Mouse (Mus musculus): ENCODE measurements around the gene Aifm2. TPM values are rescaled to one million over a fixed set of nuclear protein-coding genes. Genes with fewer than 3 reads are reported as not detected.

The Aifm2 gene
- polyA plus RNA-seq, 1 experiment from 2014 or later: 6.0 TPM

- H3K4me1 ChIP-seq (ENCODE audit: control insufficient read depth, low read depth, low read length): no peaks in the 10 kb centered on the region
- H3K4me2 ChIP-seq (ENCODE audit: low read depth, low read length): no peak overlapping the region
- no peak overlapping the region for H3K4me3 ChIP-seq (ENCODE audit: low read depth, low read length)
- WGBS (ENCODE audit: insufficient replicate concordance): 39% methylated on average over 6 of the region's 6 CpGs
- no peak overlapping the region for H3K9ac ChIP-seq (ENCODE audit: low read depth, low read length)
- ATAC-seq (ENCODE audit: low read depth): no peak
- H3K9me3 ChIP-seq (replicated peaks; ENCODE audit: control insufficient read depth, low read length): no peaks in the 10 kb centered on the region
- no peak overlapping the region for H3K27ac ChIP-seq (ENCODE audit: low read length)
- H3K36me3 ChIP-seq (ENCODE audit: control insufficient read depth, insufficient read depth): no peaks in the 10 kb centered on the region
- no peaks in the 10 kb centered on the region for H3K27me3 ChIP-seq (ENCODE audit: control insufficient read depth, insufficient read depth, low read depth, low read length)
Observed at GRCm38 (mm10) chr10:61766806-61767205, 51.7 kb downstream of the Aifm2 start.

GRCm38 (mm10) chr10:61781461-61782128, 66.5 kb downstream of the Aifm2 start:
- Histone ChIP-seq H3K9ac (ENCODE audit: low read depth, low read length) (no peak overlapping the region), H3K27me3 (ENCODE audit: control insufficient read depth, insufficient read depth, low read depth, low read length) (peaks cover 34% of the 10 kb centered on the region), H3K4me2 (ENCODE audit: low read depth, low read length) (no peak overlapping the region), H3K9me3 (replicated peaks; ENCODE audit: control insufficient read depth, low read length) (no peaks in the 10 kb centered on the region), H3K4me1 (ENCODE audit: control insufficient read depth, low read depth, low read length) (peaks cover 3% of the 10 kb centered on the region), H3K36me3 (ENCODE audit: control insufficient read depth, insufficient read depth) (no peaks in the 10 kb centered on the region), H3K4me3 (ENCODE audit: low read depth, low read length) (no peak overlapping the region), H3K27ac (ENCODE audit: low read length) (no peak overlapping the region)
- WGBS (ENCODE audit: insufficient replicate concordance): 35% methylated on average over 8 of the region's 9 CpGs
- ATAC-seq (ENCODE audit: low read depth): no peak

- H3K27me3 ChIP-seq (ENCODE audit: control insufficient read depth, insufficient read depth, low read depth, low read length): peaks cover 34% of the 10 kb centered on the region
Observed at GRCm38 (mm10) chr10:61782799-61783611, 67.9 kb downstream of the Aifm2 start.

GRCm38 (mm10) chr10:61783621-61784251, 68.7 kb downstream of the Aifm2 start, which contains the start of gene H2afy2:
Gene H2afy2 (minus strand): TSS chr10:61784147.
- under 1% methylated on average over 50 of the region's 50 CpGs for WGBS (ENCODE audit: insufficient replicate concordance)
- H3K36me3 ChIP-seq (ENCODE audit: control insufficient read depth, insufficient read depth): no peaks in the 10 kb centered on the region
- peaks cover 34% of the 10 kb centered on the region for H3K27me3 ChIP-seq (ENCODE audit: control insufficient read depth, insufficient read depth, low read depth, low read length)
- peak within 1 kb of the TSS; percentile 51; the same call in 1 of the 2 replicates for H3K9ac ChIP-seq (ENCODE audit: low read depth, low read length)
- peak within 1 kb of the TSS; percentile 61 for H3K4me2 ChIP-seq (ENCODE audit: low read depth, low read length)
- no peak within 1 kb of the TSS for H3K27ac ChIP-seq (ENCODE audit: low read length)
- ATAC-seq (ENCODE audit: low read depth): 0 out of 2 replicates have a peak, but pooled peaks have one; percentile 22
- peaks cover 3% of the 10 kb centered on the region for H3K4me1 ChIP-seq (ENCODE audit: control insufficient read depth, low read depth, low read length)
- H3K9me3 ChIP-seq (replicated peaks; ENCODE audit: control insufficient read depth, low read length): no peaks in the 10 kb centered on the region
- peak within 1 kb of the TSS; percentile 64 for H3K4me3 ChIP-seq (ENCODE audit: low read depth, low read length)

More at GRCm38 (mm10) chr10:61782799-61783611, 67.9 kb downstream of the Aifm2 start:
- no peaks in the 10 kb centered on the region for H3K9me3 ChIP-seq (replicated peaks; ENCODE audit: control insufficient read depth, low read length)
- peak overlapping the region; percentile 51; the same call in 1 of the 2 replicates for H3K9ac ChIP-seq (ENCODE audit: low read depth, low read length)
- ATAC-seq (ENCODE audit: low read depth): peak; percentile 52
- no peak overlapping the region for H3K27ac ChIP-seq (ENCODE audit: low read length)
- peak overlapping the region; percentile 64 for H3K4me3 ChIP-seq (ENCODE audit: low read depth, low read length)
- peaks cover 3% of the 10 kb centered on the region for H3K4me1 ChIP-seq (ENCODE audit: control insufficient read depth, low read depth, low read length)
- peak overlapping the region; percentile 61 for H3K4me2 ChIP-seq (ENCODE audit: low read depth, low read length)
- no peaks in the 10 kb centered on the region for H3K36me3 ChIP-seq (ENCODE audit: control insufficient read depth, insufficient read depth)
- 2% methylated on average over 70 of the region's 74 CpGs for WGBS (ENCODE audit: insufficient replicate concordance)

GRCm38 (mm10) chr10:61784414-61784813, 69.4 kb downstream of the Aifm2 start:
- H3K4me1 ChIP-seq (ENCODE audit: control insufficient read depth, low read depth, low read length): peaks cover 3% of the 10 kb centered on the region
- H3K4me3 ChIP-seq (ENCODE audit: low read depth, low read length): no peak overlapping the region
- ATAC-seq (ENCODE audit: low read depth): no peak; the same call in 1 of the 2 replicates
- H3K36me3 ChIP-seq (ENCODE audit: control insufficient read depth, insufficient read depth): no peaks in the 10 kb centered on the region
- no peak overlapping the region for H3K27ac ChIP-seq (ENCODE audit: low read length)
- H3K9ac ChIP-seq (ENCODE audit: low read depth, low read length): no peak overlapping the region
- 31% methylated on average over 10 of the region's 10 CpGs for WGBS (ENCODE audit: insufficient replicate concordance)
- peaks cover 34% of the 10 kb centered on the region for H3K27me3 ChIP-seq (ENCODE audit: control insufficient read depth, insufficient read depth, low read depth, low read length)
- H3K9me3 ChIP-seq (replicated peaks; ENCODE audit: control insufficient read depth, low read length): no peaks in the 10 kb centered on the region
- peak overlapping the region; percentile 61; the same call in 1 of the 2 replicates for H3K4me2 ChIP-seq (ENCODE audit: low read depth, low read length)

GRCm38 (mm10) chr10:61787541-61788313, 72.7 kb downstream of the Aifm2 start:
- Histone ChIP-seq H3K27ac (ENCODE audit: low read length) (no peak overlapping the region), H3K4me2 (ENCODE audit: low read depth, low read length) (no peak overlapping the region), H3K9me3 (replicated peaks; ENCODE audit: control insufficient read depth, low read length) (no peaks in the 10 kb centered on the region), H3K27me3 (ENCODE audit: control insufficient read depth, insufficient read depth, low read depth, low read length) (peaks cover 24% of the 10 kb centered on the region), H3K9ac (ENCODE audit: low read depth, low read length) (no peak overlapping the region), H3K4me3 (ENCODE audit: low read depth, low read length) (no peak overlapping the region), H3K36me3 (ENCODE audit: control insufficient read depth, insufficient read depth) (no peaks in the 10 kb centered on the region), H3K4me1 (ENCODE audit: control insufficient read depth, low read depth, low read length) (peaks cover 3% of the 10 kb centered on the region)
- 49% methylated on average over 10 of the region's 10 CpGs for WGBS (ENCODE audit: insufficient replicate concordance)
- ATAC-seq (ENCODE audit: low read depth): peak; percentile 36

- Histone ChIP-seq H3K9me3 (replicated peaks; ENCODE audit: control insufficient read depth, low read length) (no peaks in the 10 kb centered on the region), H3K27ac (ENCODE audit: low read length) (no peak overlapping the region), H3K9ac (ENCODE audit: low read depth, low read length) (no peak overlapping the region), H3K4me1 (ENCODE audit: control insufficient read depth, low read depth, low read length) (peaks cover 3% of the 10 kb centered on the region), H3K4me2 (ENCODE audit: low read depth, low read length) (no peak overlapping the region), H3K36me3 (ENCODE audit: control insufficient read depth, insufficient read depth) (no peaks in the 10 kb centered on the region), H3K4me3 (ENCODE audit: low read depth, low read length) (no peak overlapping the region), H3K27me3 (ENCODE audit: control insufficient read depth, insufficient read depth, low read depth, low read length) (peaks cover 16% of the 10 kb centered on the region)
- ATAC-seq (ENCODE audit: low read depth): no peak
- 84% methylated on average over 5 of the region's 5 CpGs for WGBS (ENCODE audit: insufficient replicate concordance)
Observed at GRCm38 (mm10) chr10:61788499-61788898, 73.4 kb downstream of the Aifm2 start.

Measured in liver, embryonic 16.5 days (tissue).